In the genomic region with DNA sequence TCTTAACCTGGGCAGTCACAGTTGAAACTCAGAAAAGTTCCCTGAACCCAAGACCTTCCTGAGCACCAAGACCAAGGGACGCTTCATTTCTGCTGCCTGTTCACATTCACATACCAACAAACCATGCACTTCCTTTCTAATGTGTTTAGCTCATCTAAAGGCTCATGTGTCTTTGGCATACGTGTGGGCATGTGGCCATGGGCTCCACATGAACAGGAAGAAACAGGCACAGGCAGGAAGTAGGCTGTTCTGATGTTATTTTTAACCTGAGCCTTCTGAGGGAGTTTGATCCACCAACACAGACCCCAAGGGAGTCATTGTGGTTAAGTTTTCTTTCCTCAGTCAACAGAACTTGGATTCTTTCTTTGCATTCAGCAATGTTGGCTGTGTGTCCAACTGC, we compare ENCODE assay signal across 12 mouse cellular contexts.
A peak's percentile ranks its signal among the peaks of the same experiment; 100 is the strongest.
DNase-seq lines count a peak whose midpoint lies in the region; ATAC-seq and TF ChIP-seq lines count a peak whose summit lies in the region.
"Had no signal": no experiment of that assay in that cellular context is flagged by ENCODE, and none has a peak within 500 bp of the region (broad histone marks: within the 10 kb centered on the region; RNA-seq: fewer than 3 reads in every experiment).

No protein-coding gene starts in this region.

- H3K36me3 ChIP-seq in spleen, adult 2 months (ENCODE audit: control insufficient read depth, insufficient read depth, low read length), result no peaks in the 10 kb centered on the region
- H3K36me3 ChIP-seq: limb, embryonic 13.5 days had no signal

- intact Hi-C loops in gastrocnemius, adult 2 months (cut with DNase I), result no loop called here

- WGBS in spleen, adult 2 months, result 10% methylated on average over 2 of the region's 2 CpGs

- TF ChIP-seq CTCF in spleen, adult 2 months (IDR thresholded peaks at IDR 0.05; ENCODE audit: extremely low read depth, insufficient read depth, insufficient read length, insufficient replicate concordance), result no peak
- no peak for TF ChIP-seq CTCF in gastrocnemius, adult 2 months (IDR thresholded peaks at IDR 0.05)

- peaks cover 12% of the 10 kb centered on the region; the same call in 1 of the 2 replicates for H3K4me1 ChIP-seq in spleen, adult 2 months (ENCODE audit: control insufficient read depth, insufficient read depth, insufficient read length)
- H3K4me1 ChIP-seq: limb, embryonic 13.5 days had no signal

- ATAC-seq in frontal cortex, adult (ENCODE audit: low TSS enrichment), result 0 out of 2 replicates have a peak, but pooled peaks have one; percentile 20
- ATAC-seq in megakaryocyte progenitor cell, adult 5-6 weeks (replicated peaks; ENCODE audit: poor library complexity), result peak; percentile 91
- ATAC-seq: intestine, postnatal 0 days had no signal

- DNase-seq in frontal cortex, postnatal 14 days (ENCODE audit: low spot score in 2 of 2), result no peak
- DNase-seq in spleen, adult 2 months (ENCODE audit: low read depth in 1 of 2, low spot score in 2 of 2), result peak in 1 of 2 experiments; percentile 46
- no peak for DNase-seq in spleen, postnatal 14 days (ENCODE audit: low spot score in 2 of 2)
- DNase-seq in thymus, postnatal 4 days, result peak; percentile 55
- DNase-seq in adipocyte (ENCODE audit: low spot score), result no peak
- no peak for DNase-seq in gastrocnemius, adult 2 months
- DNase-seq: heart, postnatal 10 days had no signal

- H3K4me3 ChIP-seq in spleen, adult 2 months (ENCODE audit: extremely low read depth, insufficient read depth, insufficient read length), result no peak overlapping the region
- no peak overlapping the region for H3K4me3 ChIP-seq in gastrocnemius, adult 2 months
- H3K4me3 ChIP-seq: limb, embryonic 13.5 days; myocyte had no signal

- TF ChIP-seq POLR2A in spleen, adult 2 months (IDR thresholded peaks at IDR 0.05; ENCODE audit: low read depth, low read length), result no peak

- H3K27me3 ChIP-seq in spleen, adult 2 months (ENCODE audit: control insufficient read depth, insufficient read depth, low read length), result no peaks in the 10 kb centered on the region
- H3K27me3 ChIP-seq: limb, embryonic 13.5 days had no signal

- H3K27ac ChIP-seq in spleen, adult 2 months (ENCODE audit: insufficient read depth, low read length), result peak overlapping the region; percentile 28; the same call in 1 of the 2 replicates
- no peak overlapping the region for H3K27ac ChIP-seq in gastrocnemius, adult 2 months
- H3K27ac ChIP-seq: limb, embryonic 13.5 days had no signal
